Mouse (Mus musculus) CH12.LX (cell line): ENCODE measurements around the gene Hoxd11.

Experiments
- BHLHE40 ChIP-seq: IDR thresholded peaks from 2 replicates; pipeline ENCODE4 v1.6.1; 2011; ENCODE audit warnings: mild to moderate bottlenecking, low read depth, low read length, improper control_type of control experiment
- CHD2 ChIP-seq: IDR thresholded peaks from 2 replicates; pipeline ENCODE4 v1.6.1; 2011; ENCODE audit warnings: low read length, improper control_type of control experiment
- CTCF ChIP-seq, 2 experiments: IDR thresholded peaks in 1 of 2; conservative IDR thresholded peaks in 1 of 2; 2 replicates each; pipeline ENCODE4 v1.5.1; 2011 to 2012; ENCODE audit warnings: low read depth in 2 of 2, low read length in 2 of 2, improper control_type of control experiment in 1 of 2, inconsistent platforms in 1 of 2, mild to moderate bottlenecking in 1 of 2, moderate library complexity in 1 of 2
- EP300 ChIP-seq: IDR thresholded peaks from 2 replicates; pipeline ENCODE4 v1.6.1; 2011; ENCODE audit warnings: low read length, improper control_type of control experiment
- MEF2A ChIP-seq: IDR thresholded peaks from 2 replicates; pipeline ENCODE4 v1.6.1; 2014; ENCODE audit warnings: low read depth, mild to moderate bottlenecking, inconsistent platforms, low read length, improper control_type of control experiment, borderline replicate concordance
- POLR2A ChIP-seq: IDR thresholded peaks from 2 replicates; pipeline ENCODE4 v1.6.1; 2011; ENCODE audit warnings: low read depth, mild to moderate bottlenecking, improper control_type of control experiment, low read length

DNA sequence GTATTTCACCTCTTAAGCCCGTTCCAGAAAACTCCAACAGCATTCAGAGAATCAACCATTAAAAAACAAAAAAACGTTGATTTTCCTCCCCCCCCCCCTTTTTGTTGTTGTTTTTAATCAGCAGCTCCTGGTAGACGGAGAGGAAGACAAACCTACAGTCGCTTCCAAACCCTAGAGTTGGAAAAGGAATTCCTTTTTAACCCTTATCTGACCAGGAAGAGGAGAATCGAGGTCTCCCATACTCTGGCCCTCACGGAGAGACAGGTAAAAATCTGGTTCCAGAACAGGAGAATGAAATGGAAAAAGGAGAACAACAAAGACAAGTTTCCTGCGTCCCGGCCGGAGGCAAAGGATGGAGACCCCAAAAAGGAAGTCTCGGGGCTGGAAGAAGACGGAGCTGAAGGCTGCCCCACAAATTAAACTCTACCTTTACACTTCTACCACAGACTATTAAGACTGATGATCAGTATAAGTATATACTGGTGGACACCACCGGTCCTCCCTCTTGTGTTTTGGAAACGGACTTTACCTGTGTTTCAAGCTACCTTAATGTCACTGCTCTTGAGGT, 27.1 kb downstream of the Hoxd11 start:
- TF ChIP-seq POLR2A (no peak), CHD2 (no peak), MEF2A (no peak), CTCF (conservative IDR thresholded peaks at IDR 0.05 in 1 of 2, IDR thresholded peaks at IDR 0.05 in 1 of 2; ENCODE audit: low read depth in 2 of 2, low read length in 2 of 2) (no peak), BHLHE40 (no peak), EP300 (no peak)
